Mouse (Mus musculus): ENCODE measurements around the gene Idh1. TPM values are rescaled to one million over a fixed set of nuclear protein-coding genes. Genes with fewer than 3 reads are reported as not detected.

Idh1 gene
- polyA plus RNA-seq, 1 experiment from 2014 or later, result 260 TPM

GRCm38 (mm10) chr1:65171579-65171978 lies 14.7 kb downstream of the Idh1 start:
- Histone ChIP-seq H3K4me1 (replicated peaks; ENCODE audit: control insufficient read depth, insufficient read depth, low read length) (0 out of 2 replicates have a peak, but pooled peaks cover 6% of the 10 kb centered on the region), H3K27ac (ENCODE audit: low read depth, low read length) (peak overlapping the region; percentile 35), H3K4me2 (replicated peaks; ENCODE audit: low read depth) (no peak overlapping the region), H3K27me3 (replicated peaks; ENCODE audit: control insufficient read depth, insufficient read depth, low read length) (no peaks in the 10 kb centered on the region), H3K9me3 (ENCODE audit: control insufficient read depth) (no peaks in the 10 kb centered on the region), H3K4me3 (ENCODE audit: low read depth, low read length) (no peak overlapping the region), H3K36me3 (ENCODE audit: control insufficient read depth, insufficient read depth) (peaks cover 53% of the 10 kb centered on the region), H3K9ac (ENCODE audit: low read depth, low read length) (no peak overlapping the region)
- no peak for TF ChIP-seq CTCF (IDR thresholded peaks at IDR 0.05; ENCODE audit: low read depth)
- WGBS, result 85% methylated on average over 4 of the region's 4 CpGs
- no peak for ATAC-seq

- peaks cover 65% of the 10 kb centered on the region for H3K36me3 ChIP-seq (ENCODE audit: control insufficient read depth, insufficient read depth)
- no peak overlapping the region for H3K4me2 ChIP-seq (replicated peaks; ENCODE audit: low read depth)
- H3K4me1 ChIP-seq (replicated peaks; ENCODE audit: control insufficient read depth, insufficient read depth, low read length), result 0 out of 2 replicates have a peak, but pooled peaks cover 3% of the 10 kb centered on the region
- no peaks in the 10 kb centered on the region for H3K27me3 ChIP-seq (replicated peaks; ENCODE audit: control insufficient read depth, insufficient read depth, low read length)
- WGBS, result 35% methylated on average over 5 of the region's 5 CpGs
- H3K9ac ChIP-seq (ENCODE audit: low read depth, low read length), result no peak overlapping the region
- no peak overlapping the region for H3K4me3 ChIP-seq (ENCODE audit: low read depth, low read length)
- H3K27ac ChIP-seq (ENCODE audit: low read depth, low read length), result no peak overlapping the region
- no peaks in the 10 kb centered on the region for H3K9me3 ChIP-seq (ENCODE audit: control insufficient read depth)
- no peak for ATAC-seq
- TF ChIP-seq CTCF (IDR thresholded peaks at IDR 0.05; ENCODE audit: low read depth), result no peak
Measured at GRCm38 (mm10) chr1:65169947-65170346, 16.4 kb downstream of the Idh1 start.

- Histone ChIP-seq H3K9ac (ENCODE audit: low read depth, low read length) (no peak overlapping the region), H3K27ac (ENCODE audit: low read depth, low read length) (peak overlapping the region; percentile 50; the same call in 1 of the 2 replicates), H3K4me1 (replicated peaks; ENCODE audit: control insufficient read depth, insufficient read depth, low read length) (0 out of 2 replicates have a peak, but pooled peaks cover 3% of the 10 kb centered on the region), H3K4me3 (ENCODE audit: low read depth, low read length) (no peak overlapping the region), H3K9me3 (ENCODE audit: control insufficient read depth) (no peaks in the 10 kb centered on the region), H3K36me3 (ENCODE audit: control insufficient read depth, insufficient read depth) (peaks cover 67% of the 10 kb centered on the region), H3K4me2 (replicated peaks; ENCODE audit: low read depth) (no peak overlapping the region), H3K27me3 (replicated peaks; ENCODE audit: control insufficient read depth, insufficient read depth, low read length) (no peaks in the 10 kb centered on the region)
- no peak for TF ChIP-seq CTCF (IDR thresholded peaks at IDR 0.05; ENCODE audit: low read depth)
- ATAC-seq, result peak; percentile 78
- 64% methylated on average over 7 of the region's 7 CpGs for WGBS
Measured at GRCm38 (mm10) chr1:65169536-65169935, 16.8 kb downstream of the Idh1 start.

- H3K4me2 ChIP-seq (replicated peaks; ENCODE audit: low read depth), result no peak overlapping the region
- no peaks in the 10 kb centered on the region for H3K9me3 ChIP-seq (ENCODE audit: control insufficient read depth)
- no peak for ATAC-seq
- no peak overlapping the region for H3K9ac ChIP-seq (ENCODE audit: low read depth, low read length)
- H3K27me3 ChIP-seq (replicated peaks; ENCODE audit: control insufficient read depth, insufficient read depth, low read length), result no peaks in the 10 kb centered on the region
- no peak overlapping the region for H3K4me3 ChIP-seq (ENCODE audit: low read depth, low read length)
- no peak overlapping the region for H3K27ac ChIP-seq (ENCODE audit: low read depth, low read length)
- H3K4me1 ChIP-seq (replicated peaks; ENCODE audit: control insufficient read depth, insufficient read depth, low read length), result no peaks in the 10 kb centered on the region
- 69% methylated on average over 1 of the region's 1 CpGs for WGBS
- no peak for TF ChIP-seq CTCF (IDR thresholded peaks at IDR 0.05; ENCODE audit: low read depth)
- H3K36me3 ChIP-seq (ENCODE audit: control insufficient read depth, insufficient read depth), result peaks cover 73% of the 10 kb centered on the region
Measured at GRCm38 (mm10) chr1:65167496-65167895, 18.8 kb downstream of the Idh1 start.

- no peak for ATAC-seq
- peaks cover 78% of the 10 kb centered on the region for H3K36me3 ChIP-seq (ENCODE audit: control insufficient read depth, insufficient read depth)
- H3K27me3 ChIP-seq (replicated peaks; ENCODE audit: control insufficient read depth, insufficient read depth, low read length), result no peaks in the 10 kb centered on the region
- H3K9me3 ChIP-seq (ENCODE audit: control insufficient read depth), result no peaks in the 10 kb centered on the region
- peak; percentile 56 for TF ChIP-seq CTCF (IDR thresholded peaks at IDR 0.05; ENCODE audit: low read depth)
- no peak overlapping the region for H3K4me3 ChIP-seq (ENCODE audit: low read depth, low read length)
- H3K4me2 ChIP-seq (replicated peaks; ENCODE audit: low read depth), result no peak overlapping the region
- H3K27ac ChIP-seq (ENCODE audit: low read depth, low read length), result no peak overlapping the region
- no peak overlapping the region for H3K9ac ChIP-seq (ENCODE audit: low read depth, low read length)
- WGBS, result 93% methylated on average over 1 of the region's 1 CpGs
- no peaks in the 10 kb centered on the region for H3K4me1 ChIP-seq (replicated peaks; ENCODE audit: control insufficient read depth, insufficient read depth, low read length)
Measured at GRCm38 (mm10) chr1:65162210-65162609, 24.1 kb downstream of the Idh1 start.

- Histone ChIP-seq H3K4me1 (replicated peaks; ENCODE audit: control insufficient read depth, insufficient read depth, low read length) (no peaks in the 10 kb centered on the region), H3K27ac (ENCODE audit: low read depth, low read length) (no peak overlapping the region), H3K27me3 (replicated peaks; ENCODE audit: control insufficient read depth, insufficient read depth, low read length) (no peaks in the 10 kb centered on the region), H3K9me3 (ENCODE audit: control insufficient read depth) (no peaks in the 10 kb centered on the region), H3K4me3 (ENCODE audit: low read depth, low read length) (no peak overlapping the region), H3K9ac (ENCODE audit: low read depth, low read length) (no peak overlapping the region; the same call in 1 of the 2 replicates), H3K4me2 (replicated peaks; ENCODE audit: low read depth) (no peak overlapping the region), H3K36me3 (ENCODE audit: control insufficient read depth, insufficient read depth) (peaks cover 27% of the 10 kb centered on the region)
- ATAC-seq, result no peak
- 93% methylated on average over 5 of the region's 5 CpGs for WGBS
- TF ChIP-seq CTCF (IDR thresholded peaks at IDR 0.05; ENCODE audit: low read depth), result no peak
Measured at GRCm38 (mm10) chr1:65156111-65156510, 30.2 kb downstream of the Idh1 start.

- Histone ChIP-seq H3K27ac (ENCODE audit: low read depth, low read length) (peak overlapping the region; percentile 43; the same call in 1 of the 2 replicates), H3K9me3 (ENCODE audit: control insufficient read depth) (no peaks in the 10 kb centered on the region)
- 0 out of 2 replicates have a peak, but pooled peaks have one; percentile 20 for ATAC-seq
Measured at GRCm38 (mm10) chr1:65154814-65155213, 31.5 kb downstream of the Idh1 start.

More at GRCm38 (mm10) chr1:65154814-65155213, 31.5 kb downstream of the Idh1 start:
- Histone ChIP-seq H3K4me1 (replicated peaks; ENCODE audit: control insufficient read depth, insufficient read depth, low read length) (no peaks in the 10 kb centered on the region), H3K9ac (ENCODE audit: low read depth, low read length) (no peak overlapping the region), H3K36me3 (ENCODE audit: control insufficient read depth, insufficient read depth) (peaks cover 14% of the 10 kb centered on the region), H3K27me3 (replicated peaks; ENCODE audit: control insufficient read depth, insufficient read depth, low read length) (no peaks in the 10 kb centered on the region), H3K4me2 (replicated peaks; ENCODE audit: low read depth) (no peak overlapping the region), H3K4me3 (ENCODE audit: low read depth, low read length) (no peak overlapping the region)
- no peak for TF ChIP-seq CTCF (IDR thresholded peaks at IDR 0.05; ENCODE audit: low read depth)

Data from intestine, postnatal 0 days (tissue).